Mouse (Mus musculus) embryonic facial prominence, embryonic 12.5 days (tissue): ENCODE data around the gene Kcnh4. TPM values are rescaled to one million over a fixed set of nuclear protein-coding genes. Genes with fewer than 3 reads are reported as not detected.

Experiments used
- ATAC-seq: fragments of 200-750 bp; cut with Nextera tagmentation; 2 replicates; pipeline ENCODE4 v1.8.0; 2017; ENCODE audit not compliant: insufficient number of reproducible peaks, insufficient read depth, low FRiP score, low TSS enrichment
- H3K27ac ChIP-seq: fragments of 300-500 bp; sonication (generic); 2 replicates; pipeline ENCODE4 v1.5.1; 2016; ENCODE audit warnings: mild to moderate bottlenecking
- H3K27me3 ChIP-seq: fragments of 300-500 bp; sonication (generic); 2 replicates; pipeline ENCODE4 v1.6.1; 2016; ENCODE audit warnings: mild to moderate bottlenecking, moderate library complexity
- H3K36me3 ChIP-seq: fragments of 300-500 bp; sonication (generic); 2 replicates; pipeline ENCODE4 v1.6.1; 2016; ENCODE audit warnings: mild to moderate bottlenecking
- H3K4me1 ChIP-seq: fragments of 300-500 bp; sonication (generic); 2 replicates; pipeline ENCODE4 v1.6.1; 2016
- H3K4me2 ChIP-seq: fragments of 300-500 bp; sonication (generic); replicated peaks from 2 replicates; pipeline ENCODE4 v1.6.1; 2016; ENCODE audit warnings: mild to moderate bottlenecking, moderate library complexity
- H3K4me3 ChIP-seq: fragments of 300-500 bp; sonication (generic); 2 replicates; pipeline ENCODE4 v1.5.1; 2016; ENCODE audit warnings: mild to moderate bottlenecking
- H3K9ac ChIP-seq: fragments of 300-500 bp; sonication (generic); 2 replicates; pipeline ENCODE4 v1.6.1; 2016; ENCODE audit warnings: mild to moderate bottlenecking, moderate library complexity
- H3K9me3 ChIP-seq: fragments of 300-500 bp; sonication (generic); 2 replicates; pipeline ENCODE4 v1.6.1; 2016; ENCODE audit warnings: mild to moderate bottlenecking, moderate library complexity
- WGBS: fragments of 180-500 bp; shearing (Covaris S2); methylation state at CpG from one replicate; pipeline ENCODE4 v1.1.7; 2016; 5-methylcytosine and 5-hydroxymethylcytosine counted together
- polyA plus RNA-seq: library from polyadenylated mRNA; unstranded; fragments of >200 nt; fragmentation: Nextera tagmentation; extraction: Ambion mirVana; gene quantifications from 2 replicates; pipeline ENCODE4 v1.2.1, GENCODE M21; 2016

The Kcnh4 gene
- polyA plus RNA-seq, 1 experiment from 2014 or later, result 0.46 TPM

DNA sequence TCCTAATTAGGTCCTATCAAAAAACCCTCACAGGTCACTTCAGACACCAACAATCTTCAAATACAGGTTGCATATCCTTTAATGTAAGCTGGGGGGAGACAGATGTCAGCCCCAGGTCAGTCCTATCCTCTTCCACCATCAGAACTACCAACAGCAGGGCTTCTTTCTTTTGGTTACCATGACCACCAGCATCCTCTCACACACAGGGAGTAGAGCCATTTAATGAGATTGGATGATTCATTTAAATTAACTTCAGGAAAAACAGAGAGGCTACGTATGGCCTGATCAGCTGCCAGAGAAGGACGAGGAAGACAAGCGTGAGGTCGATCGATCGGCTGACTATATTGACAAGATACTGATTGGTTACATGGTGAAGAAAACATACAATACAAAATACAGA is 44.8 kb downstream of the Kcnh4 start:
- no peak overlapping the region for H3K4me2 ChIP-seq
- H3K4me1 ChIP-seq, result peaks cover 30% of the 10 kb centered on the region
- H3K4me3 ChIP-seq, result no peak overlapping the region
- peaks cover 55% of the 10 kb centered on the region for H3K36me3 ChIP-seq
- ATAC-seq, result no peak
- 88% methylated on average over 6 of the region's 6 CpGs for WGBS
- no peak overlapping the region for H3K9ac ChIP-seq
- H3K27me3 ChIP-seq, result no peaks in the 10 kb centered on the region
- no peak overlapping the region for H3K27ac ChIP-seq
- H3K9me3 ChIP-seq, result no peaks in the 10 kb centered on the region

DNA sequence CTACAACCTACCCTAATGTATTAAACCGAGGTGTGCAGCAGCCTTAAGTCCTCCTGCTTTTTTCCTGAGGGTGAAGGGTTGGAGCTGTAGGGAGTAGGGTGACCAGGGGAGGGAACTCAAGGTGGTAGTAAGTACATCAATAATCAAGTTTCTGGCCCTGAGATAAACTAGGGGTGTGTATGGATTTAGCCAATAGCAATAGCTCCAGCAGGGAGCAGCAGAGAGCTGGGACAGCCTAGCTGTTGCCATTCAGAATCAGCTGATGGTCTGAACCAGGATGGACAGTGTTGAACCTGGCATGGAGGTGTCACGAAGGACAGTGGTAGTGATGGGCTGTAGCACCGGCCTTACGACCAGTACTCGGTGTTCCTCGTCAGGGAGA is 45.2 kb downstream of the Kcnh4 start:
- Histone ChIP-seq H3K27ac (peak overlapping the region; percentile 76), H3K4me3 (no peak overlapping the region), H3K9me3 (no peaks in the 10 kb centered on the region), H3K9ac (no peak overlapping the region; the same call in 1 of the 2 replicates), H3K4me1 (peaks cover 30% of the 10 kb centered on the region), H3K27me3 (no peaks in the 10 kb centered on the region), H3K36me3 (peaks cover 55% of the 10 kb centered on the region), H3K4me2 (peak overlapping the region; percentile 50)
- 49% methylated on average over 6 of the region's 6 CpGs for WGBS
- no peak for ATAC-seq

DNA sequence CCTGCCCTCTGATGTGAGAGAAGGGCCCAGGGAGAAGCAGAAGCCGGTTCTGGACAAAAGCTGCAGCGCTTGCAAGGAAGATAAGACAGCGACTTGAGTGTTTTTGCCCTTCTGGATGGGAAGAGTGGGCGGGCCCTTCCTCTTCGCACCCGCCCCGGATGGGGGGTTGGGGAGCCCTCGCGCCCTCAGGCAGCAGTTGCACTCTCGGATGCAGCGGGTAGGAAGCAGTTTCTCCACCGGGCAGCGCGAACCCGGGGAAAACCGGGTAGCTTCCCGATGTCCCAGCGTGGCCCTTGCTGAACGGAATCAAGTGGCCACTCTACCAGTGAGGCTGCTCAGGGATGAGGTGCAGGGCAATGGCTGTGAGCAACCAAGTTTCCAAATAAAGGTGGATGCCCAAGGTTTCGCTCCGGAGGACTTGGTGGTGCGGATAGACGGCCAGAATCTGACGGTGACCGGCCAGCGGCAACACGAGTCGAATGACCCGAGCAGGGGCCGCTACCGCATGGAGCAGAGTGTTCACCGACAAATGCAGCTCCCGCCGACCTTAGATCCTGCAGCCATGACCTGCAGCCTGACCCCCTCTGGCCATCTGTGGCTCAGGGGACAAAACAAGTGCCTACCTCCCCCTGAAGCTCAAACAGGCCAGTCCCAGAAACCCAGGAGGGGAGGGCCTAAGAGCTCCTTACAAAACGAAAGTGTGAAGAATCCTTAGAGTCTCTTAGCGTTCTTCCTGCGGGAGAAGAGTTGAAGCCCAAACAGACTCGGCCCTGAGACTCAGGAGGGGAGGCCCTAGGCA is 45.8 kb downstream of the Kcnh4 start, which contains the start of gene Hspb9:
Gene Hspb9 (plus strand): TSS at position 116 of the 799 bp plus-strand sequence.
- Histone ChIP-seq H3K9me3 (no peaks in the 10 kb centered on the region), H3K4me2 (peak within 1 kb of the TSS; percentile 73), H3K36me3 (peaks cover 55% of the 10 kb centered on the region), H3K9ac (peak within 1 kb of the TSS; percentile 42), H3K4me1 (peaks cover 30% of the 10 kb centered on the region), H3K27me3 (no peaks in the 10 kb centered on the region), H3K27ac (peak within 1 kb of the TSS; percentile 76), H3K4me3 (peak within 1 kb of the TSS; percentile 96)
- ATAC-seq, result no peak
- 5% methylated on average over 38 of the region's 38 CpGs for WGBS

DNA sequence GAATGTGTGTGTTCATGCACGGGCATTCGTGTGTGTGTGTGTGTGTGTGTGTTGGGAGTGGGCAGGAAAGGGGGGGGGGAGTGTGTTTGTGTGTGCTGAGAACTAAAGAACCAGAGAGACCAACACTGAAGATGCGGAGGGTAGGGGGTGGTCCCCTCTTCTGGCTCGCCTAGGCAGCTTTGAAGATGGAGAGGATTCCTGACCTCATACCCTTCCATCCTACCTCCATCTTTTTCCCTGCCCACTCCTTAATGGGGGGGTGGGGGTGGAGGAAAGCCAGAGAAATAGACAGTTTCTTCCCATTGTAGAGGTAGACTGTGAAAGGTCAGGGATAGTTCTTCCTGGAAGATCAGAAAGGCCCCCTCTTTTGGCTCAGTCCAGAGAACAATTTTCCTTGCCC is 46.6 kb downstream of the Kcnh4 start:
- H3K4me3 ChIP-seq, result 0 out of 2 replicates have a peak overlapping the region, but pooled peaks have one; percentile 22
- H3K9me3 ChIP-seq, result no peaks in the 10 kb centered on the region
- H3K36me3 ChIP-seq, result peaks cover 55% of the 10 kb centered on the region
- ATAC-seq, result no peak
- H3K4me1 ChIP-seq, result peaks cover 30% of the 10 kb centered on the region
- 47% methylated on average over 3 of the region's 4 CpGs for WGBS
- H3K27ac ChIP-seq, result peak overlapping the region; percentile 76
- H3K27me3 ChIP-seq, result no peaks in the 10 kb centered on the region
- peak overlapping the region; percentile 50 for H3K4me2 ChIP-seq
- H3K9ac ChIP-seq, result peak overlapping the region; percentile 42

DNA sequence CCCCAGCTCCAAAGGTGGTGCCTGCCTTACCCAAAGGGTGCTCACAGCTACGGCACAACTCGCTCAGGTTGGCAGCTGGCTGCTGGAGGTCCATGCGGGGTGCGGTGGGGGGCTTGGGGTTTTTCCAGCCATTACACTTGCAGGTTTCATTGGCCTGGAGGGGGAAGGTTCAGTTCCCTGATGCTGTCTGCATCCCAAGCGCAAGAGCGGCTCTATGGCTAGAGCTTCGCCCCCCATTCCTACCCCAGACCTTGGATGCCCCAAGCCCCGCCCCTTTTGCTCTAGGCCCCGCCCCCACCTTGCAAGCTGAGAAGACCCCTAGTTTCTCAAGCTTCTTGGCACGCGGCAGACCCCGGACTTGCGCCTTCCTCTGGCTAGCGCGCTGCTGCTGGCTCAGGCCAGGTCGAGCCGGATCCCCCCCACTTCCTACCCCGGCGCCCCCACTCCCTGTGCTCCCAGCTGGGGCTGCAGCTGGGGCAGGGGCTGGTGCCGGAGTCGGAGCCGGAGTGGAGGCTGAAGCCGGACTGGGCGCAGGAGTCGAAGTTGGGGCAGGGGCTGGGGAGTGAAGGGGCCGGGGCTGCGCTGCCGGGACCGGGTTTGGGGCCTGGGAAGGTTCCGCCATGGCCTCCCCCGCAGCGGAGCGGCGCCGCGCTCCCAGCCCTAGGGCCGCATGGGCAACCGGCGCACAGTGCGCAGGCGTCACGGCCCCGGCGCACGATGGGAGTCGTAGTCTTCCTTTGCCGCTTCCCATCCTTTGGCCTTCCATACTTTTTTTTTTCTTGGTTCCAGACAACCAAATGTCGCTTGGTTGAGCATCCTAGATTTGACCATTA is 47.7 kb downstream of the Kcnh4 start, which contains the start of gene Kat2a:
Gene Kat2a (minus strand): TSS at position 683 of the 833 bp plus-strand sequence.
- ATAC-seq, result peak; percentile 85
- Histone ChIP-seq H3K27me3 (no peaks in the 10 kb centered on the region), H3K9me3 (no peaks in the 10 kb centered on the region), H3K4me1 (peaks cover 30% of the 10 kb centered on the region), H3K4me3 (peak within 1 kb of the TSS; percentile 96), H3K27ac (peak within 1 kb of the TSS; percentile 91), H3K9ac (peak within 1 kb of the TSS; percentile 95), H3K36me3 (peaks cover 55% of the 10 kb centered on the region), H3K4me2 (peak within 1 kb of the TSS; percentile 73)
- 1% methylated on average over 48 of the region's 48 CpGs for WGBS

DNA sequence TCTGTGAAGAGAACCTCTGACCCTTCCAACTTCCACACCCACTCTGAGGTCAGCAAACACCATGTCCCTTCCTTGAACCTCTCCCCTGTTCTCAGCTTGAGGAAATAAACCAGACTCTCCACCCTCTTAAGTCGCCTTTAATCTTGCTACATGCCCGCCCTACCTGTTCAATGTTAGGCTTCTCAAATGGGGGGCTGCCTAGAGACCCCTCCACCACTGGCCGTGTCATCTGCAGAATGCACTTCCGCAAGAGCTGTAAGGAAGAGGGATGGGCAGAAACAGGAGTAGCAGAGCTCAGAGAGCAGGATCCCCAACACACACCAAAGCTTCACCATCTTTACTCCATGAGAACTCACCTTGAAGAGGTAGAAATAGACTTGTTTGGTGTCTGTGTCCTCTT is 48.8 kb downstream of the Kcnh4 start:
- Histone ChIP-seq H3K9ac (no peak overlapping the region), H3K4me2 (0 out of 2 replicates have a peak overlapping the region, but pooled peaks have one; percentile 73), H3K36me3 (peaks cover 56% of the 10 kb centered on the region)

DNA sequence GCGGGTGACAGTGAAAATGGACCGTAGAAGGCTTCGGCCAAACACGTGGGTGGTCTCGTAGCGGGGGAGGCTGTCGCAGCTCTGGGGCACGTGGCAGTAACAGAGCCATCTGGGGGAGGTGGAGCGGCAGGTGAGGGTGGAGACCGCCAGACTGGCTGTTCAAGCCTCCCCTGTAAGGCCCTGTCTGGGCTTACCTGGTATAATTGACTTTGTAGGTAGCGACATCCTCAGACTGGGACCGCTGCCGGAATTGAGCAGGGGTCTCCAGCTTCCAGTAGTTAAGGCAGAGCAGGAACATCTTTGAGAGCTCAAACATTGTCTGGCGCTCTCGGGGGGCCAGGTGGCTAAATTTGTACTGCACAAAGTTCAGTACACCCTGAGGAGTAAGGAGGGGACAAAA is 49.2 kb downstream of the Kcnh4 start:
- ATAC-seq, result no peak
- no peak overlapping the region for H3K27ac ChIP-seq
- H3K4me3 ChIP-seq, result no peak overlapping the region
- WGBS, result 93% methylated on average over 15 of the region's 15 CpGs
- H3K4me2 ChIP-seq, result no peak overlapping the region
- peaks cover 55% of the 10 kb centered on the region for H3K36me3 ChIP-seq
- peaks cover 30% of the 10 kb centered on the region for H3K4me1 ChIP-seq
- no peak overlapping the region for H3K9ac ChIP-seq
- no peaks in the 10 kb centered on the region for H3K9me3 ChIP-seq
- H3K27me3 ChIP-seq, result no peaks in the 10 kb centered on the region

More for the DNA sequence above, 48.8 kb downstream of the Kcnh4 start:
- Histone ChIP-seq H3K27ac (no peak overlapping the region), H3K4me1 (peaks cover 30% of the 10 kb centered on the region), H3K9me3 (no peaks in the 10 kb centered on the region), H3K27me3 (no peaks in the 10 kb centered on the region), H3K4me3 (0 out of 2 replicates have a peak overlapping the region, but pooled peaks have one; percentile 4)
- 94% methylated on average over 4 of the region's 4 CpGs for whole genome bisulfite sequencing
- no peak for ATAC-seq

DNA sequence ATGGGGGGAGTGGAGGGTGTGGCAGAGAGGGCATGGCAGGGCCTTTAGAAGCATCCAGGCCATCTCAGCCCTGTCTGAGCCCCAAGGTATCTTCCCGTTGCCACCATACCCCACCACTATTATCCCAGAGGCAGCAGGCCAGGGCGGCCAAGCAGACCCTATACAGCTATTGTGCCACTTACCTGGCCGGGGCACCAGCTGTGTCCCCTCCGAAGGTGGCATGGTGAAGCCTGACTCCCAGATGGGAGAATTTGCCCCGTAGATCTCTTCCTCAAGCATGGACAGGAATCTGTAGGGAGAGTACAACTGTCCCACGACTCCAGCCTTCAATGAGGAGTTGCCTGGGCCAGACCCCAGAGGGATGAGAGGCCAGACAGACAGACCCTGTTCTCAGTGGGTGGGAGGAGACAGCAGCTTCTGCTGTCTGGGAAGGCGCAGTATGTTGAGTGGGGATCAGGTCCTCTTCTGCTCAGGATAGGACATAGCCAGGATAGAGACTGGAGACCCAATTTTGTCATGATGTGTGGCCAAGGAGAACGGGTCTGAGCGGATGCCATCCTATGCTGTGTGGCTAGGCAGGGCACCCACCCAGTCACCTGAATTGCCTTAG is 50.4 kb downstream of the Kcnh4 start:
- peaks cover 63% of the 10 kb centered on the region for H3K36me3 ChIP-seq

DNA sequence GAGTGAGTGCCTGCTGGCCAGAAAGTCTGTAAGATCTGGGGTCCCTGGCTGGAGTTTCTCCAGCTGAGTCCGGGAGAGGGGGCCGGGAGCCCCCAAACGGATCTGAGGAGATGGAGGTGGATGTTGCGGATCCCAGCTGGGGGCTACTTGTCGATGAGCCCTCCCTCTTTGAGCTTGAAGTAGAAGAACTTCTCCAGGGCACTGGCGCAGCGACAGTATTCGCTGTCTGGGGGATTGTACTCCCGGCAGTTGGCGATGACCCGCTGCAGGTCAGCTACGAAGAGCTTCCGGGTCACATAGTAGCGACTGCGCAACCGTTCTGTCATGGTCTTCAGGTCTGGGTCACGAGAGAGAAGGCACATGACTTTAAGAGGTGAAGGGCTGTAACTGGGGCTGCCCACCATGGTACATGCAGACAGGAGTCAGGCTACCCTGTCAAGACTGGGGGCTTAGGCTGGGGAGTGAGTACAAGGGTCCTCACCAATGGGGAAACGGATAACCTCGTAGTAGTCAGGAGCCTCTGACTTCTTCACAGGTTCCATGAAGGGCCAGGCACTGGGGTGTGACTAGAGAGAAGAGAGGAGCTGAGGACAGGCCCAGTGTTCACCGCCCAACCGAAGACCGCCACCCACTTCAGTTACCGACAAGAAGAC is 54.5 kb downstream of the Kcnh4 start:
- 89% methylated on average over 23 of the region's 23 CpGs for WGBS
- ATAC-seq, result no peak

More for the DNA sequence above, 50.4 kb downstream of the Kcnh4 start:
- no peak overlapping the region for H3K4me2 ChIP-seq
- no peak overlapping the region for H3K9ac ChIP-seq
- no peak overlapping the region for H3K4me3 ChIP-seq
- no peak overlapping the region for H3K27ac ChIP-seq
- no peaks in the 10 kb centered on the region for H3K27me3 ChIP-seq
- no peak for ATAC-seq
- no peaks in the 10 kb centered on the region for H3K9me3 ChIP-seq
- peaks cover 28% of the 10 kb centered on the region for H3K4me1 ChIP-seq
- 92% methylated on average over 9 of the region's 9 CpGs for WGBS

DNA sequence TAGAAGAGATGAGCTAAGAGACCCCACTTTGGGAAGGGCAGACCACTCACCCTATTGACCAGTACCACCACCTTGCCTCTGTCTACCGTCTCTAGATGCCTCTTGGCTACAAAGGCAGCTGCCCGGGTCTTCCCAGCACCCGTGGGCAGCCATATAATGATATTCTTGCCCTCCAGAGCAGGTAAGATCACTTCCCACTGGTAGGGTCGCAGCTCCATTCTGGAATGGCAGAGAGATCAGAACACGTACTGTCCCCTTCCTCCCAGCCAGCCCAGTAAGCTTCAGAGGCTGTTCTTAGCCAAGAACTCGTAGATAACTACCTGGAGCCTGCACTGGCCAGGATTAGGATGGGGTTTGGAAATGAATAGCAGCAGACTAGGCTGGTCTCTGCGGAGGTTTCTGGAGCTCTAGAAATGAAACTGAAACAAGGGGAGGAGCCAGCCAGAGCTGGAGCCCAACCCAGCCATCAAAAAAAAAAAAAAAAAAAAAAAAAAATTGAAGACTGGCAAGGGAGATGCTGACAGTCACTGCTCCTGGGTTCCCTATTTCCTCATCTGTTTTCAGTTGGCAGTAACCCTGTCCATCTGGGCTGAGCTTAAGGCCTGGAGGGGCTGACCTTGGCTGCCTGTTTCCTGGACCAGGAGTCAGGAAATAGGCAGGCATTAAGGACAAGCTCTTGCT is 55.8 kb downstream of the Kcnh4 start, which contains the start of gene Dhx58:
Gene Dhx58 (minus strand): TSS at position 421 of the 681 bp plus-strand sequence.
- ATAC-seq, result no peak
- Histone ChIP-seq H3K9ac (no peak within 1 kb of the TSS), H3K4me1 (no peaks in the 10 kb centered on the region), H3K27ac (no peak within 1 kb of the TSS), H3K36me3 (peaks cover 47% of the 10 kb centered on the region), H3K9me3 (no peaks in the 10 kb centered on the region), H3K27me3 (0 out of 2 replicates have a peak, but pooled peaks cover 6% of the 10 kb centered on the region), H3K4me3 (no peak within 1 kb of the TSS), H3K4me2 (no peak within 1 kb of the TSS)
- WGBS, result 66% methylated on average over 7 of the region's 7 CpGs

More for the DNA sequence above, 54.5 kb downstream of the Kcnh4 start:
- H3K27me3 ChIP-seq, result 0 out of 2 replicates have a peak, but pooled peaks cover 6% of the 10 kb centered on the region
- no peaks in the 10 kb centered on the region for H3K4me1 ChIP-seq
- H3K4me3 ChIP-seq, result no peak overlapping the region
- no peaks in the 10 kb centered on the region for H3K9me3 ChIP-seq
- H3K36me3 ChIP-seq, result peaks cover 59% of the 10 kb centered on the region
- no peak overlapping the region for H3K9ac ChIP-seq
- no peak overlapping the region for H3K27ac ChIP-seq
- no peak overlapping the region for H3K4me2 ChIP-seq
